Mouse (Mus musculus) hindbrain, embryonic 13.5 days (tissue): ENCODE measurements around the gene Spata5. TPM values are rescaled to one million over a fixed set of nuclear protein-coding genes. Genes with fewer than 3 reads are reported as not detected.
A peak's percentile ranks its signal among the peaks of the same experiment; 100 is the strongest.

Experiments used
- ATAC-seq: fragments of 200-750 bp; cut with Nextera tagmentation; 2 replicates; pipeline ENCODE4 v1.8.0; 2017; ENCODE audit warnings: moderate TSS enrichment; ENCODE audit not compliant: low FRiP score
- H3K27ac ChIP-seq: fragments of 300-500 bp; sonication (generic); 2 replicates; pipeline ENCODE4 v1.5.1; 2015; ENCODE audit warnings: inconsistent platforms, mild to moderate bottlenecking, moderate library complexity
- H3K27me3 ChIP-seq: fragments of 300-500 bp; sonication (generic); 2 replicates; pipeline ENCODE4 v1.6.1; 2015; ENCODE audit warnings: mild to moderate bottlenecking, inconsistent platforms
- H3K36me3 ChIP-seq: fragments of 300-500 bp; sonication (generic); 2 replicates; pipeline ENCODE4 v1.6.1; 2015; ENCODE audit warnings: mild to moderate bottlenecking, inconsistent platforms
- H3K4me1 ChIP-seq: fragments of 300-500 bp; sonication (generic); replicated peaks from 2 replicates; pipeline ENCODE4 v1.6.1; 2015; ENCODE audit warnings: inconsistent platforms
- H3K4me2 ChIP-seq: fragments of 300-500 bp; sonication (generic); 2 replicates; pipeline ENCODE4 v1.6.1; 2015; ENCODE audit warnings: inconsistent platforms, mild to moderate bottlenecking, moderate library complexity
- H3K4me3 ChIP-seq: fragments of 300-500 bp; sonication (generic); 2 replicates; pipeline ENCODE4 v1.5.1; 2015; ENCODE audit warnings: mild to moderate bottlenecking, inconsistent platforms
- H3K9ac ChIP-seq: fragments of 300-500 bp; sonication (generic); 2 replicates; pipeline ENCODE4 v1.6.1; 2015; ENCODE audit warnings: mild to moderate bottlenecking, inconsistent platforms
- H3K9me3 ChIP-seq: fragments of 300-500 bp; sonication (generic); 2 replicates; pipeline ENCODE4 v1.6.1; 2016; ENCODE audit warnings: inconsistent platforms
- WGBS: fragments of 180-500 bp; shearing (Covaris S2); methylation state at CpG from one replicate; pipeline ENCODE4 v1.1.7; 2015; 5-methylcytosine and 5-hydroxymethylcytosine counted together
- polyA plus RNA-seq: library from polyadenylated mRNA; unstranded; fragments of >200 nt; fragmentation: Nextera tagmentation; extraction: Ambion mirVana; gene quantifications from 2 replicates; pipeline ENCODE4 v1.2.1, GENCODE M21; 2015

Spata5 gene
- polyA plus RNA-seq, 1 experiment from 2014 or later: 30.6 TPM

DNA sequence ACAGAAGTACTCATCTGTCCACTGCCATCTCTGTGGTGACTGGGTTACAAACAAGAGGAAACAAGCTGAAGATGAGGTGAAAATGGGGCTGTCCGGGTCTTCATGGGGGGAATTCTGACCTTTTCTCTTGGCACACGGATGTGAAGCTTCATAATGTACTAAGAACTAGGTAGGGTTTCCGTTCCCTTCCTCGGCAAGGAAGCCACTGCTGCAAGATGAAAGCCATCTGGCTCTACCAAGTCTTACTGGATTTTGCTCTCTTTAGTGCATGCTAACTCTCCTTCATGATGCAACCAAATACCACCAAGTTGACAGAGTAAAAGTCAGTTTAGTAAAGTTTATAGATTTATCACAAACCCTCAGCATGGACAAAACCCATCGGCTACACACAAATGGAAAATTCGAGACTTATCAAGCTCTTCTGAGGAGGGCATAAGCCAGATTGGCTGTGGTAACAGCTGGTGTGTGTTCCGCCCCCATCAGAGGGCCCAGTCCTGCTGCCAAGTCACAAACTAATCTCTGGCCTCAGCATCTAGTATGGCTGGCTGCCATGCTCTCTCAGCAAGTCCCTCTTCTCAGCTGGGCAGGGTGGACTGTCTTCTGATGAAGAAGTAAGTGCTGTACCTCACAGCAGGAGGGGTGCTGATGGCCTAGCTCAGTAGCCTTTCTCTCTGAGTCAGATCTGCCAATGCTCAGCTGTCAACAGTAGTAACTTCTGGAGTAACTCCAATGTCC lies 20.9 kb upstream of the Spata5 start:
- Histone ChIP-seq H3K27me3 (no peaks in the 10 kb centered on the region), H3K36me3 (no peaks in the 10 kb centered on the region), H3K27ac (no peak overlapping the region), H3K9me3 (no peaks in the 10 kb centered on the region), H3K4me1 (no peaks in the 10 kb centered on the region), H3K4me2 (no peak overlapping the region), H3K4me3 (no peak overlapping the region), H3K9ac (no peak overlapping the region)
- no peak for ATAC-seq
- WGBS: 87% methylated on average over 7 of the region's 7 CpGs

DNA sequence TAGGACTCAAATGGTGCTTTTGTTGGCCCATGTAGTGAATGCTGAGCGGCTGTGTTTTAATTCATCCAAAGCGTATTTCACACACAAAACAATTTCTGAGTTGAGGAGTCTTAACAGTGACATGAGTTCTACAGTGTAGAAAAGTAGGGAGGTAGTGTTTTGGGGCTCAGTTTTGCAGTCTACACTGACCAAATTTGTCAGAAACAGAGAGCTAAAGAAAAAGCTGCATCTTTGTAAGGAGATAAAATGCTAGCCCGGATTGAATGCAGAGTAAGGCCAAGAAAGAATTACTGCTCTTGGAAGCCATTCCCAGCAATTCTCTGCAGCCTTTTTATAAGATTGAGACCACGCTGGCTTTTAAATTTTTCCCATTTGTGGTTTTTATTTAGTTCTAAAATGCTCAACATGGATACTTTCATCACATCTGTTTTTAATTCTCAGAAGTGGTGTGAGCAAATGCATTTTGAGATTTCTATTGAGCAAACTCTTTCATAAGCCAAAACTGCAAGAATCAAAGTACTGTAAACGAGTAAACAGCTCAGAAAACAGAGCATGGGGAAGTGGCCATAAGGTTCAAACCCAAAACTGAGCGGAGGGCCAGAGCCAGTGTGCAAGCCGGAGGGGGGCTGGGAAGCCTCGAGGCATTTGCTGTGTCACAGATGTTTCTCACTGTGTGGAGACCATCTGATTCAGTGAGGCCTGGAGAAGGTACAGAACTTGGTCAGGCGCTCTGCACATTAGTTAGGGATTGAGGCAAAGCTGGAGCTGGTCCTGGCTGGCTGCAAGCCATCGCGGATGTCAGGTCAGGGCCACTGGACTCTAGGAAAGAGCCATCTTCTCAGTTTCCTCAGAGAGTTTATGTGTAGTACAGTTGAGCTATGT lies 17.7 kb upstream of the Spata5 start:
- H3K4me2 ChIP-seq: no peak overlapping the region
- H3K36me3 ChIP-seq: no peaks in the 10 kb centered on the region
- ATAC-seq: no peak
- H3K9ac ChIP-seq: no peak overlapping the region
- 82% methylated on average over 11 of the region's 11 CpGs for WGBS
- H3K27me3 ChIP-seq: no peaks in the 10 kb centered on the region
- no peak overlapping the region for H3K4me3 ChIP-seq
- H3K4me1 ChIP-seq: no peaks in the 10 kb centered on the region
- H3K9me3 ChIP-seq: no peaks in the 10 kb centered on the region
- H3K27ac ChIP-seq: no peak overlapping the region

- Histone ChIP-seq H3K36me3 (no peaks in the 10 kb centered on the region), H3K27me3 (no peaks in the 10 kb centered on the region), H3K9ac (no peak overlapping the region), H3K27ac (no peak overlapping the region), H3K4me3 (no peak overlapping the region), H3K4me2 (no peak overlapping the region), H3K9me3 (no peaks in the 10 kb centered on the region), H3K4me1 (no peaks in the 10 kb centered on the region)
- ATAC-seq: no peak
Observed at GRCm38 (mm10) chr3:37407598-37407997, 12.1 kb upstream of the Spata5 start.

DNA sequence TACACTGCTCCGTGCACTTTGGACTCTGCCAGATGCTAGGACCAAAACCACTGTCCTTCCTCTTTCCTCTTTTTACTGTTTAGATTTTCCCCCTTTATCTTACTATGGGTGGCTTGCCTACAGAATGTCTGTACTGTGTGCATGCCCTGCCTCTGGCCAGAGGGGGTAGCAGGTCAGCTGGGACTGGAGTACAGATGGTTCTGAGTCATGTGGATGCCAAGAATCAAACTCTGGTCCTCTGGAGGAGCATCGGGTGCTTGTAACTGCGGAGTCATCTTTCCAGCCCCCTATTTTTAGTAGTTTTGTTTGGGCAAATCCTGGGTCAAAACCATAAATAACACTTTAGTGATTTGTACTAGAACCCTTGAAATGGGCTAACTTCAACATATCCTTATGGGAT lies 6.2 kb upstream of the Spata5 start:
- no peak for ATAC-seq
- no peak overlapping the region for H3K4me3 ChIP-seq
- H3K27me3 ChIP-seq: no peaks in the 10 kb centered on the region
- peaks cover 5% of the 10 kb centered on the region for H3K4me1 ChIP-seq
- no peaks in the 10 kb centered on the region for H3K36me3 ChIP-seq
- no peak overlapping the region for H3K9ac ChIP-seq
- H3K4me2 ChIP-seq: no peak overlapping the region
- H3K27ac ChIP-seq: no peak overlapping the region
- no peaks in the 10 kb centered on the region for H3K9me3 ChIP-seq
- 90% methylated on average over 3 of the region's 3 CpGs for WGBS

DNA sequence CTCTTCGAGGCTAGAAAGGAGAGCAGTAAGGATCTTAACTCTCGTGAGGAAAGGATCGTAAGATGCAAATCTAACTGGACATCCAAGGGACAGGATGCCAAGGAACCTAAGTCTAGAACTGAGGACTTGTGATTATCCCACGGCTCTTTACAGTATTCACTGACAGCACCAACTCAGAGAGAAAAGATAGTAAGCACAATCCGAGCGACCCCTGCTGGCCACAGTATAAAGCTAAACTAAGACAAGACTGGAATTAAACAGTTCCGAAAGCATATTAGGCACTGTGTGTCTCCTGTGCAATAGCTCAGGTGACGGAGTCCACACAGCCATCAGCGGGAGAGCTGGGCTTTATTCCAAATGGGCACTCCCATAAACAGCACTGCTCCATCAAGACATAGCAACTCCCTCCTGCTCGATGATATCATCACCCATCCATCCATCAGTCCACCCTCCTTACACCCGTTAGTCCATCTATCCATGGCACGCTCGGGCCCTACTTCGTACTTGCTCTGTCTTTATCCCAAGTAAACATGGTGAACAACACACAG lies 5.2 kb upstream of the Spata5 start:
- Histone ChIP-seq H3K4me2 (no peak overlapping the region), H3K9ac (no peak overlapping the region), H3K36me3 (no peaks in the 10 kb centered on the region), H3K4me1 (peaks cover 10% of the 10 kb centered on the region), H3K4me3 (no peak overlapping the region), H3K9me3 (no peaks in the 10 kb centered on the region), H3K27ac (no peak overlapping the region), H3K27me3 (no peaks in the 10 kb centered on the region)
- ATAC-seq: no peak
- 55% methylated on average over 14 of the region's 14 CpGs for WGBS

GRCm38 (mm10) chr3:37418341-37418740 lies 1.4 kb upstream of the Spata5 start:
- no peaks in the 10 kb centered on the region for H3K27me3 ChIP-seq
- peak overlapping the region; percentile 77 for H3K4me3 ChIP-seq
- no peak overlapping the region for H3K27ac ChIP-seq
- H3K9me3 ChIP-seq: no peaks in the 10 kb centered on the region
- H3K4me2 ChIP-seq: peak overlapping the region; percentile 84
- H3K9ac ChIP-seq: peak overlapping the region; percentile 85
- H3K36me3 ChIP-seq: no peaks in the 10 kb centered on the region
- peaks cover 22% of the 10 kb centered on the region for H3K4me1 ChIP-seq
- 83% methylated on average over 5 of the region's 5 CpGs for WGBS
- ATAC-seq: no peak

- Histone ChIP-seq H3K27ac (peak overlapping the region; percentile 88), H3K4me1 (peaks cover 22% of the 10 kb centered on the region), H3K36me3 (no peaks in the 10 kb centered on the region), H3K4me2 (peak overlapping the region; percentile 84), H3K27me3 (no peaks in the 10 kb centered on the region), H3K9me3 (no peaks in the 10 kb centered on the region), H3K4me3 (peak overlapping the region; percentile 77), H3K9ac (peak overlapping the region; percentile 85)
- WGBS: 0% methylated on average over 30 of the region's 30 CpGs
- ATAC-seq: no peak
Observed at GRCm38 (mm10) chr3:37418961-37419457, 687 bp upstream of the Spata5 start.

DNA sequence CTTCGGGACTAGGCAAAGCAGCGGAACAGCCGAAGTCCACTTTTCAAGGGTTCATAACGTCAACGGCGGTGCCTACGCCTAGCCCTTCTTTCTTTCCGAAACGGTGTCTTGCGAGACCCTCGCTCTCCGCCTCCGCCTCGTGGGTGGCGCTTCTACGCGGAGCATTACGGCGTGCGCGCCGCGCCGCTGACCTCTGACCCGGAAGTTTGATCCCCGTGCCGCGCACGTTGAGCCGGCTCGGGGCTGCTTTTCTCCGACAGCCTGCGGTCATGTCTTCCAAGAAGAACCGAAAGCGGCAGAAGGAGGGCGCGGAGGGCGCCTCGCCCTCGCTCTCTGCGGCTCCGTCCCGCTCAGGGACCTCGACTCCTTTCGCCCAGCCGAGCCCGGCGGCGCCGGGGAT lies 376 bp downstream of the Spata5 start, which contains the start of gene Nudt6:
Gene Nudt6, minus strand, starts transcription at position 140 of the 400 bp plus-strand sequence.
- WGBS: under 1% methylated on average over 50 of the region's 50 CpGs
- Histone ChIP-seq H3K4me3 (peak within 1 kb of the TSS; percentile 77), H3K9ac (peak within 1 kb of the TSS; percentile 85), H3K9me3 (no peaks in the 10 kb centered on the region), H3K27ac (peak within 1 kb of the TSS; percentile 88), H3K27me3 (no peaks in the 10 kb centered on the region), H3K36me3 (peaks cover 4% of the 10 kb centered on the region; the same call in 1 of the 2 replicates), H3K4me1 (peaks cover 22% of the 10 kb centered on the region), H3K4me2 (peak within 1 kb of the TSS; percentile 84)
- peak; percentile 88 for ATAC-seq

DNA sequence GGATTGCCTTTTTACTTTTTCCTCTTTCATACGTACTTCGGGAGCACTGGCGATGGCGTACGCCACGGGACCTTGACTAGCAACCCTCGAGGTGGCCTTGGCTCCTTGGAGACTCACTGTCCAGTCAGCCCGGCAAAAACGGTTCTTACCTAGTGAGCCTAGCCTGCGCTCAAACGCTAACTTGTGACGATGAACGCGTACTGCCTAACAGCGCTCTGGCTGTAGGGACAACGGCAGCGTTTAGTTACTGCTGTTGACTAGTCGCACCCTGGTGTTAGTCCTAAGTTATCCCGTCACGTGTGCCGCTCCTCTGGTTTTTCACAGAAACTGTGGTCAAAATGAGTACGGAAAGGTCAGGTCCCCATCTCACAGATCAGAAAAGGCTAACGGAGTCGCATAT lies 945 bp downstream of the Spata5 start:
- Histone ChIP-seq H3K4me3 (peak overlapping the region; percentile 77), H3K9me3 (no peaks in the 10 kb centered on the region), H3K27ac (peak overlapping the region; percentile 87), H3K36me3 (peaks cover 6% of the 10 kb centered on the region; the same call in 1 of the 2 replicates), H3K4me2 (peak overlapping the region; percentile 71), H3K27me3 (no peaks in the 10 kb centered on the region), H3K4me1 (peaks cover 22% of the 10 kb centered on the region), H3K9ac (peak overlapping the region; percentile 76)
- WGBS: under 1% methylated on average over 24 of the region's 24 CpGs
- ATAC-seq: no peak

GRCm38 (mm10) chr3:37421179-37421578 lies 1.5 kb downstream of the Spata5 start:
- H3K27me3 ChIP-seq: no peaks in the 10 kb centered on the region

DNA sequence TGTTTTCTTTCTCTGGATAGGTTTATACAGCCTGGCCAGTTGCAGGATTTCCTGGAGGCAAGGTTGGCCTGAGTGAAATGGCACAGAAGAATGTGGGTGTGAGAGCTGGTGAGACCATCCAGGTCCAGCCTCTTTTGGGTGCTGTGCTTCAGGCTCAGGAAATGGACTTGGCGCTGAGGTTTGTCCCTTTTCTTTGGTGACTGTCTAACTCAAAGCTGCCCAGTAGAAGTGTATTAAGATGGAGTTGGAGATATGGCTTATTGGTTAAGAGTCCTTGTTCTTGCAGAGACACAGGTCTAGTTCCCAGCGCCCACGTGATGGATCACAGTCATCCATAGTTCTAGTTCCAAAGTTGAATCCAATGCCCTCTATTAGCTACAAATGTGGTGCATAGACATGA lies 6.4 kb downstream of the Spata5 start:
- Histone ChIP-seq H3K9me3 (no peaks in the 10 kb centered on the region), H3K27me3 (no peaks in the 10 kb centered on the region), H3K36me3 (peaks cover 21% of the 10 kb centered on the region), H3K27ac (no peak overlapping the region), H3K4me3 (no peak overlapping the region), H3K4me2 (no peak overlapping the region), H3K4me1 (peaks cover 7% of the 10 kb centered on the region), H3K9ac (no peak overlapping the region)
- WGBS: 97% methylated on average over 3 of the region's 3 CpGs
- ATAC-seq: no peak

More at GRCm38 (mm10) chr3:37421179-37421578, 1.5 kb downstream of the Spata5 start:
- Histone ChIP-seq H3K4me3 (peak overlapping the region; percentile 77), H3K9ac (peak overlapping the region; percentile 76), H3K4me1 (peaks cover 22% of the 10 kb centered on the region), H3K36me3 (peaks cover 9% of the 10 kb centered on the region), H3K27ac (no peak overlapping the region), H3K4me2 (peak overlapping the region; percentile 71), H3K9me3 (no peaks in the 10 kb centered on the region)
- WGBS: 12% methylated on average over 3 of the region's 3 CpGs
- ATAC-seq: no peak

DNA sequence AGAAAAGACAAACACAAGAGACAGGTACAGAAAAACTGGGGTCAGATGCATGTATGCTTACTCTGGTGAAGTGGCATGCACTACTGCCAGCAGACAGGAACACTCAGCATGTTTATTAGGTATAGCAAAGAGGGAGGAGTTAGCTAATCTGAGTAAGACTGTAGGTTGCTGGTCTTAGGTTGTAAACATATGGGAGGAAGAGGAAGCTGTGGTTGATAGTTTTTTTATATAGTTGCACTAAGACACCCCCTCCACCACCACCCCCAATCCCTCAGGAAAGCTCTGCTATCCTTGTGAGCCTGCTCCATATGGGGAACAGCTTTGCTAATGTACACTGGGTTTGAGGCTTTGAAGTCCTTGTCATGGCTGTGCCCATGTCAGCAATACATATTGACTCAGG lies 10.7 kb downstream of the Spata5 start:
- Histone ChIP-seq H3K4me3 (no peak overlapping the region), H3K36me3 (peaks cover 39% of the 10 kb centered on the region), H3K4me2 (no peak overlapping the region), H3K9me3 (no peaks in the 10 kb centered on the region), H3K9ac (no peak overlapping the region), H3K27me3 (no peaks in the 10 kb centered on the region), H3K27ac (no peak overlapping the region), H3K4me1 (no peaks in the 10 kb centered on the region)
- no peak for ATAC-seq
